Mouse (Mus musculus) left cerebral cortex, adult 11 months (tissue): ENCODE data around the gene Kif1a.

Source experiments
- DNase-seq: peaks from one replicate; pipeline ENCODE4 v3.0.0; 2022; ENCODE audit warnings: low spot score

Gene Kif1a

GRCm38 (mm10) chr1:93092582-93092981 lies 9.2 kb downstream of the Kif1a start:
- no peak for DNase-seq

GRCm38 (mm10) chr1:93085136-93085535 lies 16.6 kb downstream of the Kif1a start:
- DNase-seq = no peak

- no peak for DNase-seq
These were observed 18.1 kb downstream of the Kif1a start for GRCm38 (mm10) chr1:93083420-93084285.

GRCm38 (mm10) chr1:93082121-93082520 lies 19.6 kb downstream of the Kif1a start:
- DNase-seq = no peak

- peak; percentile 40 for DNase-seq
These were observed 20.7 kb downstream of the Kif1a start for GRCm38 (mm10) chr1:93080930-93081589.

- peak; percentile 35 for DNase-seq
These were observed 22.1 kb downstream of the Kif1a start for GRCm38 (mm10) chr1:93079602-93080001.

- DNase-seq = no peak
These were observed 29.4 kb downstream of the Kif1a start for GRCm38 (mm10) chr1:93072279-93072865.

GRCm38 (mm10) chr1:93071487-93071971 lies 30.2 kb downstream of the Kif1a start:
- no peak for DNase-seq

GRCm38 (mm10) chr1:93070881-93071280 lies 30.9 kb downstream of the Kif1a start:
- no peak for DNase-seq

- DNase-seq = no peak
These were observed 33.2 kb downstream of the Kif1a start for GRCm38 (mm10) chr1:93068553-93068952.

- no peak for DNase-seq
These were observed 36.1 kb downstream of the Kif1a start for GRCm38 (mm10) chr1:93065654-93066053.

- no peak for DNase-seq
These were observed 38.1 kb downstream of the Kif1a start for GRCm38 (mm10) chr1:93063694-93064093.

GRCm38 (mm10) chr1:93051124-93051833 lies 50.5 kb downstream of the Kif1a start:
- no peak for DNase-seq

GRCm38 (mm10) chr1:93050071-93050470 lies 51.7 kb downstream of the Kif1a start:
- no peak for DNase-seq

- no peak for DNase-seq
These were observed 55.5 kb downstream of the Kif1a start for GRCm38 (mm10) chr1:93046153-93046789.

GRCm38 (mm10) chr1:93035981-93036380 lies 65.8 kb downstream of the Kif1a start:
- DNase-seq = no peak

- no peak for DNase-seq
These were observed 67.8 kb downstream of the Kif1a start for GRCm38 (mm10) chr1:93033989-93034388.

GRCm38 (mm10) chr1:93031199-93031598 lies 70.6 kb downstream of the Kif1a start:
- no peak for DNase-seq

GRCm38 (mm10) chr1:93030060-93030459 lies 71.7 kb downstream of the Kif1a start:
- no peak for DNase-seq

- DNase-seq = no peak
These were observed 72.4 kb downstream of the Kif1a start for GRCm38 (mm10) chr1:93029387-93029786.

- no peak for DNase-seq
These were observed 75.2 kb downstream of the Kif1a start for GRCm38 (mm10) chr1:93026600-93026999.

- peak; percentile 41 for DNase-seq
These were observed 81.1 kb downstream of the Kif1a start for GRCm38 (mm10) chr1:93020602-93021001.
